Mouse (Mus musculus) CD4-positive, CD25-positive, alpha-beta regulatory T cell, adult 4 months (primary cell): Measurements from ENCODE around the gene Gm10097. TPM values are rescaled to one million over a fixed set of nuclear protein-coding genes. Genes with fewer than 3 reads are reported as not detected.

ENCODE experiments used
- ATAC-seq: one replicate; pipeline ENCODE4 v1.8.0; 2017
- polyA plus RNA-seq, 2 experiments: library from polyadenylated mRNA; unstranded; fragments of 100-300 nt; shearing (Covaris generic); gene quantifications; one replicate each; pipeline ENCODE4 v1.2.1; 2017

The Gm10097 gene
- under 1 TPM in 1 of 2 experiments, not detected in 1; 0.15 TPM for polyA plus RNA-seq

GRCm38 (mm10) chr10:5068676-5069265, at the start of gene Gm10097:
TSS of gene Gm10097 (plus strand) at chr10:5069192.
- ATAC-seq = no peak

GRCm38 (mm10) chr10:5025906-5026305, 43.1 kb upstream of the Gm10097 start:
- ATAC-seq = no peak

- no peak for ATAC-seq
Observed at GRCm38 (mm10) chr10:5027208-5027607, 41.8 kb upstream of the Gm10097 start.

GRCm38 (mm10) chr10:5028301-5028700, 40.7 kb upstream of the Gm10097 start:
- ATAC-seq = no peak

- no peak for ATAC-seq
Observed at GRCm38 (mm10) chr10:5029161-5029560, 39.8 kb upstream of the Gm10097 start.

- no peak for ATAC-seq
Observed at GRCm38 (mm10) chr10:5029883-5030282, 39.1 kb upstream of the Gm10097 start.

- ATAC-seq = no peak
Observed at GRCm38 (mm10) chr10:5032192-5033048, 36.6 kb upstream of the Gm10097 start.

GRCm38 (mm10) chr10:5041254-5041653, 27.7 kb upstream of the Gm10097 start:
- no peak for ATAC-seq

GRCm38 (mm10) chr10:5044481-5044880, 24.5 kb upstream of the Gm10097 start:
- ATAC-seq = no peak

GRCm38 (mm10) chr10:5045213-5045612, 23.8 kb upstream of the Gm10097 start:
- no peak for ATAC-seq

- no peak for ATAC-seq
Observed at GRCm38 (mm10) chr10:5045671-5046070, 23.3 kb upstream of the Gm10097 start.

GRCm38 (mm10) chr10:5056243-5056735, 12.7 kb upstream of the Gm10097 start:
- ATAC-seq = no peak

GRCm38 (mm10) chr10:5056940-5057339, 12.1 kb upstream of the Gm10097 start:
- ATAC-seq = no peak

GRCm38 (mm10) chr10:5057661-5058060, 11.3 kb upstream of the Gm10097 start:
- ATAC-seq = no peak

GRCm38 (mm10) chr10:5058876-5059275, 10.1 kb upstream of the Gm10097 start:
- no peak for ATAC-seq

- no peak for ATAC-seq
Observed at GRCm38 (mm10) chr10:5059983-5060382, 9.0 kb upstream of the Gm10097 start.

GRCm38 (mm10) chr10:5067113-5067512, 1.9 kb upstream of the Gm10097 start:
- no peak for ATAC-seq

GRCm38 (mm10) chr10:5070168-5070940, 1.4 kb downstream of the Gm10097 start:
- ATAC-seq = no peak

- no peak for ATAC-seq
Observed at GRCm38 (mm10) chr10:5070941-5071231, 1.9 kb downstream of the Gm10097 start.

- ATAC-seq = no peak
Observed at GRCm38 (mm10) chr10:5072054-5072453, 3.1 kb downstream of the Gm10097 start.

GRCm38 (mm10) chr10:5075724-5076123, 6.7 kb downstream of the Gm10097 start:
- ATAC-seq = no peak

GRCm38 (mm10) chr10:5079945-5080468, 11.0 kb downstream of the Gm10097 start:
- peak; percentile 79 for ATAC-seq

- no peak for ATAC-seq
Observed at GRCm38 (mm10) chr10:5083716-5084115, 14.7 kb downstream of the Gm10097 start.
